Mouse (Mus musculus) myocyte (in vitro differentiated cells): ENCODE results near the gene Sec61b.

Experiments
- CEBPB ChIP-seq: IDR thresholded peaks from 2 replicates; pipeline ENCODE4 v1.6.1; 2011; ENCODE audit warnings: mild to moderate bottlenecking, moderate library complexity; ENCODE audit not compliant: poor library complexity, insufficient read depth, severe bottlenecking
- E2F4 ChIP-seq: IDR thresholded peaks from one replicate; pipeline ENCODE4 v1.6.1; 2011; ENCODE audit warnings: mild to moderate bottlenecking, control low read depth, moderate library complexity; ENCODE audit not compliant: insufficient read depth
- MAX ChIP-seq: IDR thresholded peaks from one replicate; pipeline ENCODE4 v1.6.1; 2011; ENCODE audit warnings: low read depth, mild to moderate bottlenecking, control low read depth
- MYOD1 ChIP-seq, 3 experiments: IDR thresholded peaks; one replicate each; pipeline ENCODE4 v1.6.1; 2011; ENCODE audit warnings: control low read depth in 2 of 3, low read depth in 2 of 3, mild to moderate bottlenecking in 2 of 3, moderate library complexity in 1 of 3; ENCODE audit not compliant: insufficient read length in 2 of 3, control insufficient read depth in 1 of 3
- MYOG ChIP-seq, 3 experiments: IDR thresholded peaks; one replicate each; pipeline ENCODE4 v1.6.1; 2011; ENCODE audit warnings: control low read depth in 2 of 3, low read depth in 2 of 3, mild to moderate bottlenecking in 2 of 3; ENCODE audit not compliant: insufficient read length in 2 of 3, control insufficient read depth in 1 of 3, insufficient read depth in 1 of 3
- POLR2A ChIP-seq: IDR thresholded peaks from one replicate; pipeline ENCODE4 v1.6.1; 2011; ENCODE audit warnings: low read depth, mild to moderate bottlenecking, control low read depth, moderate library complexity; ENCODE audit not compliant: insufficient read length
- REST ChIP-seq: IDR thresholded peaks from one replicate; pipeline ENCODE4 v1.6.1; 2011; ENCODE audit warnings: mild to moderate bottlenecking, control low read depth, moderate library complexity; ENCODE audit not compliant: insufficient read depth, insufficient read length
- TCF12 ChIP-seq: IDR thresholded peaks from one replicate; pipeline ENCODE4 v1.6.1; 2011; ENCODE audit warnings: mild to moderate bottlenecking, control low read depth; ENCODE audit not compliant: poor library complexity, insufficient read depth, severe bottlenecking
- USF1 ChIP-seq: IDR thresholded peaks from one replicate; pipeline ENCODE4 v1.6.1; 2011; ENCODE audit warnings: low read depth, mild to moderate bottlenecking, control low read depth, moderate library complexity

GRCm38 (mm10) chr4:47437365-47438340 is 36.8 kb upstream of the Sec61b start:
- TF ChIP-seq POLR2A (no peak), USF1 (no peak), MYOG (IDR thresholded peaks at IDR 0.05; ENCODE audit: control insufficient read depth in 1 of 3, insufficient read depth in 1 of 3, insufficient read length in 2 of 3, low read depth in 2 of 3) (peak in 1 of 3 experiments; percentile 65), TCF12 (no peak), MAX (no peak), MYOD1 (IDR thresholded peaks at IDR 0.05; ENCODE audit: control insufficient read depth in 1 of 3, insufficient read length in 2 of 3, low read depth in 2 of 3) (peak in 2 of 3 experiments; percentile 36 to 45), CEBPB (no peak), REST (no peak), E2F4 (no peak)
